Mouse (Mus musculus) CD4-positive, CD25-positive, alpha-beta regulatory T cell, adult 2 months (primary cell): ENCODE results near the gene Taf9b.
"Not testable (repeated sequence)": the region's sequence is repeated elsewhere in the genome, so short reads cannot be mapped to it uniquely, and the experiment has no call there.

Experiments used
- DNase-seq: peaks from one replicate; pipeline ENCODE4 v3.0.0-alpha.2; 2012; ENCODE audit warnings: low read depth, low spot score

Gene Taf9b

DNA sequence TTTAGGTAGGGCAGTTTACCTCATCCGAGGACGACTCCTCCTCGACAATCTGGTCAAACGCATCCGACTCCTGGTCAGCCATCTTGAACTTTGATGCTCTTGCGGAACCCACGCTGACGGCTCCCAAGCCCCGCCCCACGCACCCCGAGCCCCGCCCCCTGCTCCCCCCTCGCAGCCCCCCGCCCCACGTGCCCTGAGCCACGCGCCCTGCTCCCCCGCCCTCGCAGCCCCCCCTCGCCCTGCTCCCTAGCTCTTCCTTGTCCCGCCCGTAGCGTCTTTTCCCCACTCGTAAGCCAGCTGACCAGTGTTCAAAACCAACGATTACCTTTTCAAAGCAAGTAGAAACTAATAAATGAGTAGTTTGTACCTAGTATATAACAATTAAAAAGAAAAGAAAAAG lies at the start of gene Taf9b:
Gene Taf9b, minus strand, starts transcription at position 101 of the 400 bp plus-strand sequence.
- DNase-seq, result no peak

DNA sequence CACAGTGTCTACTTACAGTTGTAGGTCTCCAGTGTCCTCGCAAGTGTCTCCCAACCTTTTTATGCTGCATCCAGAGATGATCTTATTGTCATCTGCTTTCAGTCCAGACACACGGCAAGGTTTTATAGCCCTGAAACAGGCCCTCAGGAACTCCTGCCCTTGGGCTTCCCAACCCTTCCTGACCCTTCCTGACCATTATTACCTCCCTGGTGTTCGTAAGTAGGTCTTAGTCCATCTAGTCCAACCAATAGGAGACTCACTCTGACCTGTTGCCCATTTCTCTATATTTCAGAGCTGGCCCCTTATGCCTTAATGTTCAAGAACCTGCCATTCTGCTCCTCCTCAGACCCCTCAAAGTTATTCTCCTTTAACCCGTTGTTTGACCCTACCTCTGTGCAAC lies 34.3 kb upstream of the Taf9b start, which contains the start of gene Fnd3c2:
Gene Fnd3c2, minus strand, starts transcription at position 101 of the 400 bp plus-strand sequence.
- no peak for DNase-seq

DNA sequence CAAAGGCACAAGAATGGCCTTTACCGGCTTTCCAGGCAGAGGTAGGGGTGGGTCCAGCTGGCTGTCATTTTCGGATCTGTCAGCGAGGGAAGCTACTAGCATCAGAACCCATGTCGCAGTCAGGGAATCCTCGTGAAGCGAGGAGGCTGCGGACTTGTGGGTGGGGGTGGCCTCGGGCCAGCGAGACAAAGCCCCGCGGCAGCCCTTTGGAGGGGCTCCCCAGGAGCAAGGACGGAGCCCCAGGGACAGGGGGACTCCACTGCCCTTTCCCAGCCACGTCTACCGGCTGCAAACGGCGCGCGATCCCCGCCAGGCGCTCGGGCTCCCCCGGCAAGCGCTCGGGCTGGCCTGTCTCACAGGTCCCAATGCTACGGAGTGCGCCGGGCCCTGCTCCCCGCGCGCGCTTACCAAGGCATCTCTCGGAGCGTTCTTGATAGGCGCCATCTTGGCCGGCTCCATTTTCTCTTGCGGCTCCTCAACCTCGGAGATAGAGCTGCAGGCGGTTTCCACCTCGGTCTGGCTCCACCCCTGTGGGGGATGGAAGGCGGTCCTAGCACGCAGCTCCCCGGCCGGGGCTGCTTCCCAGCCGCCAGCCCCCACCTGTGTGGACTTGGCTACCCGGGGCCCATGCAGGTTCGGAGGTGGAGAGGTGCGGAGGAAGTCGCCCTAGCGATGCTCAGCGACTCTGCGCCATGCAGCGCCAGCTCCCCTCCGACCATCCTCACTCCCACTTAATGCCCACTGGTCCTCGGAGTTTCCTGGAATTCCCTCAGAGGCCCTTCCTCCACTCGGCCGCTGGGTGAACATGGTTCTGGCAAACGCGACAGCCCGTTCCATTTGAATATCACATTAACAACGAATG lies 1.6 kb downstream of the Taf9b start:
- DNase-seq, result peak; percentile 83

DNA sequence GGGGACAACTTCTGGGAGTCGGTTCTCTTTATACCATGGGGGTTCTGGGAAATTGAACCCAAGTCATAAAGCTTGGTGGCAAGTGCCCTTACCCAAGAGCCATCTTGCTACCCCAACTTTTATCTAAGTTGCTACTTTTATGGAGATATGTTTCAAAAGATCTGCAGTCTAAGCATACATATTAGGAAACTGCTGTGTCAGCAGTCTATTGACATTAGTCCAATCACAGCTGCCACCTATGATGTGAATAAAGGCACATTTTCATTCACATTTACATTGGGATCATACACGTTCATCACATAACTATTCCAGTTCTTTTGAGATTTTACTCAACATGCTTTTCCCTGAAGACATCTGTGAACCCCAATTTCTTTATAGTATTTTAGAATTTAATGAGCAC lies 11.9 kb downstream of the Taf9b start:
- DNase-seq, result no peak

DNA sequence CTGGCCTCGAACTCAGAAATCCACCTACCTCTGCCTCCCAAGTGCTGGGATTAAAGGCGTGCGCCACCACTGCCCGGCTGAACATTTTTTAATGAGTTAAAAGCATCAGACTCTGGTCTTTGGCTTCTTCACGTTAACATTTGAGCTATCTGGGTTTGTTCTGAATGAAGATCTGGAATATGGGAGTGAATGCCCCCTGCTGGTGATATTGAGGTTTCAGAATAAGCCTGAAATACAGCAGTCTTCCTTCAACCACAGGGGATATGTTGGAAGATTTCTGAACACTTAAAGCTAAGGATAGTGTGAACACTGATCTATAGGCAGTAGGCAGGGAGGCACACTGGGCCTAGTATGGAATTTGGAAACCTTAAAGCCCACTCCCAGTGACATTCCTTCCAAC lies 22.1 kb downstream of the Taf9b start:
- peak; percentile 35 for DNase-seq

GRCm38 (mm10) chrX:106197308-106197707 lies 23.6 kb downstream of the Taf9b start:
- peak; percentile 42 for DNase-seq

GRCm38 (mm10) chrX:106194361-106194760 lies 26.6 kb downstream of the Taf9b start:
- not testable (repeated sequence) for DNase-seq

GRCm38 (mm10) chrX:106190091-106190490 lies 30.9 kb downstream of the Taf9b start:
- DNase-seq, result no peak

DNA sequence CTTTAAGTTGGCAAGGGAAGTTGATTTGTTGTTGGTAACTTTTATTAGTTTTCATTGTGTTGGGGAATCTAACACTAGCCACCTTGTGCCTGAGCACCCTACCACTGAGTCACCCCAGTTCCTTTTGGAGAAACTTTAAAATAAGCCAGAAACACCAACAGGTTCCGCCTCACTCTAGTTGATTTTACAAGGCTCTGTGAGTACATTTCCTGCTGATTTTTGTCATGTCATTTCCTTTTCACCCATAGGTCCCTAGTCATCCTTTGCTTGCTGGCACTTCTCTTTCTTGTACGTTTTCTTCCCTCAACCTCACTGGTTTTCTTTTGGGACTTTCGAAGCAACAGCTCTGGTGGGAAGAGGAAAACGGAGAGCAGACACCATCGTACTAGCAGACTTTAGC lies 31.6 kb downstream of the Taf9b start:
- peak; percentile 23 for DNase-seq

GRCm38 (mm10) chrX:106187737-106188136 lies 33.2 kb downstream of the Taf9b start:
- DNase-seq, result peak; percentile 44

GRCm38 (mm10) chrX:106186713-106187649 lies 34.0 kb downstream of the Taf9b start, which contains the start of gene Pgk1:
Gene Pgk1, plus strand, starts transcription at chrX:106187100.
- peak; percentile 96 for DNase-seq

- no peak for DNase-seq
Observed at GRCm38 (mm10) chrX:106185706-106186105, 35.3 kb downstream of the Taf9b start.

GRCm38 (mm10) chrX:106184279-106184678 lies 36.7 kb downstream of the Taf9b start:
- DNase-seq, result no peak

DNA sequence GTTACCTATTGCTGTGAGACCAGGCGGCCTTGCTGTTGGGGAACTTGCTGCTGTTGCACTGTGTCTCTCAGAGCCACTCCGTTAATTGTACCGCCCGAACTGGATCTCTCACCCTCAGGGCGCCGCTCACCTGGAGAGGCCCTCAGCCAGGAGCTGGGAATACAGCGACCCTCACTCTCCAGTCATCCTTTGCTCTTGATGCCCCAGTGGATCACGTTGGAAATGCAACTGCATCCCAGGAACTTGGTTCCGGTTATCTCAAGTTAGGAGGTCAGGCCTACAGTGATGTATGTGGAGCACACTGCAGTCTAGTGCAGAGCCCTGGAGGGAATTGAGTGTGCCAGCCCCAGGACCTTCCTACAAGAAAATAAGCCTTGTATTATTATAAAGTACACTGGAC lies 44.6 kb downstream of the Taf9b start:
- no peak for DNase-seq

DNA sequence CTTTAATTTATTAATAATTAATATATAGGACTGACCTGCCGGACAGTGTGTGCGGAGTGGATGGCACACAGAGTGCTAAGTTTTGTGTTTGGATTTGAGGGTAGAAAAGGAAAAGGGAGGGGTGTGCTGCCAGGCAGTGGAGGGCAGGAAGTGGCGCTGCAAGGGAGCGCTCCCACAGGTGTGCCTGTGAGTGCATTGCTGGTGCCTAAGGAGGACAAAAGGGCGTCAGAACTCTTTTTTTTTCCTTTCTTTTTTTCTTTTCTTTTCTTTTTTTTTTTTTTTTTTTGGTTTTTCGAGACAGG lies 49.2 kb downstream of the Taf9b start:
- DNase-seq, result peak; percentile 43

DNA sequence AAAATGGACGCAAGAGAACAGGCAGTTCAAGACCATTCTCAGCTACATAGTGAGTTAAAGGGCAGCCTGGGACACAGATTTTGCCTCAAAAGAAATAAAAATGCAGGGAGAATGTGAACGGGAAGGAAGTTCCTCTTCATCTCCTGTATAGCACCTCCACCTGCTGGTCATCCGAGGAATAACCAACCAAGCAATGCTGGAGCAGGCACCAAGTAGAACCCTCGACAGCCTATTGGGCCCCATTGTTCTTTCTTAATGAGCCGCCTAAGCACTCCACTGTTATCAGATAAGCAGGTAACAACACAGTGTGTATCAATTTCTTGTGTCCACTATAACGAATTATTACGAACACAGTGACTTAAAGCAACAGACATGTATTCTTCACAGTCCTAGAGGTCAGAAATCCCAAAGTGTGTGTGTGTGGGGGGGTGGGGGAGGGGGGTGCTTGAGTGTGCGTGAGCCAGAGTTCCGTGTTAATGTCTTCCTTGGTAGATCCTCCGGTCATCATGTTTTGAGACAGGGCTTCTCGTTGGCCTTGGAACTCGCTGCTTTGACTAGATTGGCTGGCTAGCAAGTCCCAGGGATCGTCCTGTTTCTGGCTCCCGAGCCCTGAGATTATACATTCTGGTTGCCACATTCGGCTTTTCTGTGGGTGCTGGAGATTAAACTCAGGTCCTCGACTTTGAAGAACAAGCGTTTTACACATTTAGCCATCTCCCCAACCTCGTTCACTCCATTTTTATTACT lies 49.7 kb downstream of the Taf9b start:
- peak; percentile 85 for DNase-seq

GRCm38 (mm10) chrX:106165089-106165488 lies 55.9 kb downstream of the Taf9b start:
- DNase-seq, result peak; percentile 42

DNA sequence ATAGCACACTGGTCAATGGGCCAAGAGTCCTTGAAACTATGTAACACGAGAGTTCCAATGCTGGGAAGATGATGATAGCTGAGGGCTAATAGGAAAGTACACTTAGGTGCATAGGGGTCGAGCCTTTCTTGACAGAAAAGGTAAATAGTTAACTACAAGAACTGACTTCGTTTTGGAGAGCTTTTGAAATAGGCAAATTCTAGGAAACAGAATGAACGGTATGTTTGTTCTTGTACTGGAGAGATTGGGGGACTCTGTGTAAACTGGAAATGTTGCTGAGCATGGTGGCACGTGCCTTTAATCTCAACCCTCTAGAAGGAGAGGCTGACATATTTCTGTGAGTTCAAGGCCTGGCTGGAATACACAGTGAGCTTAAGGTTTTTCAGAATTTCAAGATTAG lies 56.4 kb downstream of the Taf9b start:
- no peak for DNase-seq

DNA sequence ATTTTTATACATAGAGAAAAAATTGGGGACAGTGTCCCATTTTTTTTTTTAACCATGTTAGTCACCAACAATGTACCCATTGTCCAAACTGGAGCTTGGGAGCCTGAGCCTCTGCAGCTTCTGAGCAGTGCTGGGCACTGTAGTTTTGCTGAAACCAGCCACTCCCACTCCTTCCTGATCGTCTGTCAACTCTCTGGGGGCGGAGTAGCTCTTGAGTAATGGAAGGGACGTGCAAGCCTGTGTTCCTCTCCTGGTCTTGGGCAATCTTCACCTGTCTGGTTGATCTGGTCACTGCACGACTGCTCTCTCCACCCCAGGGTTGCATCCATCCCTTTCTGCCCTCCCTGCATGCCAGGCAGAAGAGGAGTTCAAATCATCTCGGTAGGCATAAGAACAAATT lies 57.0 kb downstream of the Taf9b start:
- peak; percentile 25 for DNase-seq
